Mouse (Mus musculus) heart, postnatal 0 days (tissue): ENCODE results near the gene Ap1g1. TPM values are rescaled to one million over a fixed set of nuclear protein-coding genes. Genes with fewer than 3 reads are reported as not detected.

Experiments used
- ATAC-seq: fragments of 200-750 bp; cut with Nextera tagmentation; 2 replicates; pipeline ENCODE4 v1.8.0; 2017; ENCODE audit warnings: low read depth, moderate number of reproducible peaks, moderate library complexity; ENCODE audit not compliant: insufficient read depth
- DNase-seq: peaks from one replicate; pipeline ENCODE4 v3.0.0-alpha.2; 2016; ENCODE audit warnings: low spot score
- H3K27ac ChIP-seq: fragments of 300-500 bp; sonication (generic); 2 replicates; pipeline ENCODE4 v1.5.1; 2014; ENCODE audit warnings: low read depth, mild to moderate bottlenecking
- H3K27me3 ChIP-seq: fragments of 300-500 bp; sonication (generic); 2 replicates; pipeline ENCODE4 v1.6.1; 2014; ENCODE audit warnings: low read length, mixed read lengths; ENCODE audit not compliant: control insufficient read depth, insufficient read depth
- H3K36me3 ChIP-seq: fragments of 300-500 bp; sonication (generic); replicated peaks from 2 replicates; pipeline ENCODE4 v1.6.1; 2014; ENCODE audit warnings: low read length, mixed read lengths; ENCODE audit not compliant: control insufficient read depth, insufficient read depth
- H3K4me1 ChIP-seq: fragments of 300-500 bp; sonication (generic); 2 replicates; pipeline ENCODE4 v1.6.1; 2014; ENCODE audit warnings: antibody characterized with exemption; ENCODE audit not compliant: control insufficient read depth, insufficient read depth
- H3K4me2 ChIP-seq: fragments of 300-500 bp; sonication (generic); 2 replicates; pipeline ENCODE4 v1.6.1; 2014; ENCODE audit warnings: low read depth, mild to moderate bottlenecking, low read length, moderate library complexity
- H3K4me3 ChIP-seq: fragments of 300-500 bp; sonication (generic); 2 replicates; pipeline ENCODE4 v1.5.1; 2014; ENCODE audit warnings: low read depth, low read length
- H3K9ac ChIP-seq: fragments of 300-500 bp; sonication (generic); replicated peaks from 2 replicates; pipeline ENCODE4 v1.6.1; 2014; ENCODE audit warnings: low read depth, low read length, mixed read lengths
- H3K9me3 ChIP-seq: fragments of 300-500 bp; sonication (generic); replicated peaks from 2 replicates; pipeline ENCODE4 v1.6.1; 2016; ENCODE audit warnings: low read length; ENCODE audit not compliant: control insufficient read depth
- CTCF ChIP-seq: IDR thresholded peaks from 2 replicates; pipeline ENCODE4 v1.5.1; 2016; ENCODE audit warnings: antibody characterized with exemption, control low read depth, low read depth
- EP300 ChIP-seq: IDR thresholded peaks from 2 replicates; pipeline ENCODE4 v1.6.1; 2016; ENCODE audit warnings: antibody characterized with exemption, low read depth
- WGBS: fragments of 180-500 bp; shearing (Covaris S2); extraction: QIAGEN DNeasy Blood & Tissue Kit; methylation state at CpG from one replicate; pipeline ENCODE4 v1.1.7; 2014; 5-methylcytosine and 5-hydroxymethylcytosine counted together
- polyA plus RNA-seq: library from polyadenylated mRNA; unstranded; fragments of >200 nt; fragmentation: Nextera tagmentation; extraction: Ambion mirVana; gene quantifications from 2 replicates; pipeline ENCODE4 v1.2.1, GENCODE M21; 2015
- total RNA-seq: library from RNA; depleted of rRNA; stranded (reverse); fragments of >200 nt; gene quantifications from 2 replicates; pipeline ENCODE4 v1.2.3, GENCODE M21; 2014; ENCODE audit warnings: low replicate concordance

Gene Ap1g1
- total and polyA plus RNA-seq, 2 experiments from 2014 or later, result 14.4 to 24.6 TPM

GRCm38 (mm10) chr8:109880012-109880662, 101.8 kb downstream of the Ap1g1 start:
- no peak overlapping the region for H3K9ac ChIP-seq

DNA sequence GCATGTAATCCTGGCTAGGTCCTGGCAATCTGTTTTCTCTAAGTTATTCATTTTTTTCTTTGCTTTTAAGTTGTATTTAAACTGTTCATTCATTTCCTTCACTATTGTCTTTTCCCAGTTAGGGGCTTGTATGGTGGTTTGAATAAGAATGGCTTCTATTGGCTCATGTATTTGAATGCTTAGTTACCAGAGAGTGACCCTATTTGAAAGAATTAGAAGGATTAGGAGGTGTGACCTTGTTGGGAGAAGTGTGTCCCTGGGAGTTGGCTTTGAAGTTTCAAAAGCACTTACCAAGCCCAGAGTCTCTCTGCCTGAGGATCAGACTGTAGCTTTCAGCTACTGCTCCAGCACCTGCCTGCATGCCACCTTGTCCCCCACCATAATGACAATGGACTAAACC, 106.9 kb downstream of the Ap1g1 start:
- no peaks in the 10 kb centered on the region; the same call in 1 of the 2 replicates for H3K36me3 ChIP-seq
- no peaks in the 10 kb centered on the region for H3K4me1 ChIP-seq
- H3K27ac ChIP-seq, result no peak overlapping the region
- ATAC-seq, result no peak
- H3K9me3 ChIP-seq, result no peaks in the 10 kb centered on the region
- no peak overlapping the region for H3K4me3 ChIP-seq
- no peak overlapping the region for H3K4me2 ChIP-seq
- no peak overlapping the region for H3K9ac ChIP-seq
- H3K27me3 ChIP-seq, result no peaks in the 10 kb centered on the region
- TF ChIP-seq CTCF (no peak), EP300 (no peak)
- no peak for DNase-seq

More at GRCm38 (mm10) chr8:109880012-109880662, 101.8 kb downstream of the Ap1g1 start:
- Histone ChIP-seq H3K9me3 (no peaks in the 10 kb centered on the region), H3K27me3 (no peaks in the 10 kb centered on the region), H3K4me1 (no peaks in the 10 kb centered on the region), H3K27ac (no peak overlapping the region), H3K4me2 (no peak overlapping the region), H3K36me3 (peaks cover 14% of the 10 kb centered on the region), H3K4me3 (no peak overlapping the region)
- DNase-seq, result no peak
- WGBS, result 76% methylated on average over 5 of the region's 5 CpGs
- no peak for ATAC-seq
- TF ChIP-seq CTCF (no peak), EP300 (no peak)

DNA sequence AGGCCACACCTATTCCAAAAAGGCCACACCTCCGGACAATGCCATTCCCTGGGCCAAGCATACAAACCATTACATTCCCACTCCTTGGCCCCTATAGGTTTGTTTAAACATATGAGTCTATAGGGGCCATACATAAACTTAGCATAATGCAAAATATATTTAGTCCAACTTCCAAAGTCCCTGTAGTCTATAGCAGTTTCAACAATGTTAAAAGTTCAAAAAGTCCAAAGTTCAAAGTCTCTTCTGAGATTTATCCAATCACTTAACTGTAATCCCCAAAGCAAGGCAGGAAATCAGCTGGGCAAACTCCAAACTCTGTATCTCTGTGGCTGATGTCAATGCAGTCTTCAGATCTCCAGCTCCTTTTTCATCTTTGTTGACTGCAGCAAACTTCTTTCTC, 110.9 kb downstream of the Ap1g1 start:
- no peaks in the 10 kb centered on the region for H3K27me3 ChIP-seq
- H3K4me3 ChIP-seq, result no peak overlapping the region
- H3K4me1 ChIP-seq, result no peaks in the 10 kb centered on the region
- 0 out of 2 replicates have a peak, but pooled peaks cover 6% of the 10 kb centered on the region for H3K9me3 ChIP-seq
- 90% methylated on average over 1 of the region's 1 CpGs for WGBS
- H3K4me2 ChIP-seq, result no peak overlapping the region
- DNase-seq (no peak), ATAC-seq (no peak)
- peaks cover 7% of the 10 kb centered on the region; the same call in 1 of the 2 replicates for H3K36me3 ChIP-seq
- TF ChIP-seq CTCF, result no peak
- no peak for TF ChIP-seq EP300
- no peak overlapping the region for H3K9ac ChIP-seq
- no peak overlapping the region for H3K27ac ChIP-seq

GRCm38 (mm10) chr8:109890794-109891585, 112.6 kb downstream of the Ap1g1 start:
- TF ChIP-seq CTCF (no peak), EP300 (no peak)
- Histone ChIP-seq H3K9me3 (0 out of 2 replicates have a peak, but pooled peaks cover 6% of the 10 kb centered on the region), H3K27ac (no peak overlapping the region), H3K36me3 (peaks cover 7% of the 10 kb centered on the region; the same call in 1 of the 2 replicates), H3K4me2 (no peak overlapping the region), H3K27me3 (no peaks in the 10 kb centered on the region), H3K4me3 (no peak overlapping the region), H3K4me1 (no peaks in the 10 kb centered on the region), H3K9ac (no peak overlapping the region)
- 86% methylated on average over 3 of the region's 3 CpGs for WGBS
- DNase-seq (no peak), ATAC-seq (no peak)

DNA sequence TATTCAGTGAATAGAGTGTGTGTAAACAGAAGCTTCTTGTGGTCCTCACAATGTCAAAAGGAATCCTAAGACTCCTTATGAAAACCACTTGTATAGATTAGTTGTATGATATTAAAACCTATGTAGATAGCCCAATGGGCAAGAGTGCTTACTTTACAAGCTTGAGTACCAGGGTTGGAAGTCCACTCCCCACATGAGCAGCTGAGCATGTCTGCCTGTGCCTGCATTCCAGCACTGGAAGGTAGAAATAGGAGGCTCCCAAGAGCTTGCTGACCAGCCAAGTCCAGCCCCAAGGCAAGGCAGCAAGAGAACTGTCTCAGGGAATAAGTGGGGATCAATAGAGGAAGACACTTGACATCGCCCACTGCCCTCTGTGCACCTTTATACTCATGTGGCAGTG, 116.3 kb downstream of the Ap1g1 start:
- ATAC-seq (no peak), DNase-seq (no peak)
- H3K4me3 ChIP-seq, result no peak overlapping the region
- peaks cover 7% of the 10 kb centered on the region; the same call in 1 of the 2 replicates for H3K36me3 ChIP-seq
- no peak overlapping the region for H3K4me2 ChIP-seq
- 0 out of 2 replicates have a peak, but pooled peaks cover 6% of the 10 kb centered on the region for H3K9me3 ChIP-seq
- H3K27me3 ChIP-seq, result no peaks in the 10 kb centered on the region
- no peak overlapping the region for H3K27ac ChIP-seq
- TF ChIP-seq EP300 (no peak), CTCF (no peak)
- H3K9ac ChIP-seq, result no peak overlapping the region
- WGBS, result 94% methylated on average over 1 of the region's 1 CpGs
- no peaks in the 10 kb centered on the region for H3K4me1 ChIP-seq
